Mouse (Mus musculus) liver, embryonic 14.5 days (tissue): Measurements from ENCODE around the gene Uqcc2. TPM values are rescaled to one million over a fixed set of nuclear protein-coding genes. Genes with fewer than 3 reads are reported as not detected.

Source experiments
- ATAC-seq: fragments of 200-750 bp; cut with Nextera tagmentation; 2 replicates; pipeline ENCODE4 v1.8.0; 2017; ENCODE audit warnings: moderate number of reproducible peaks, mild to moderate bottlenecking, moderate library complexity; ENCODE audit not compliant: insufficient read depth
- DNase-seq, 3 experiments: peaks; one replicate each; pipeline ENCODE4 v3.0.0-alpha.2; 2012 to 2013; ENCODE audit warnings: low read depth in 3 of 3, low spot score in 3 of 3
- H3K27ac ChIP-seq: fragments of 300-500 bp; sonication (generic); 2 replicates; pipeline ENCODE4 v1.5.1; 2014; ENCODE audit warnings: moderate library complexity, mild to moderate bottlenecking, control low read depth, inconsistent platforms
- H3K27me3 ChIP-seq: fragments of 300-500 bp; sonication (generic); 2 replicates; pipeline ENCODE4 v1.6.1; 2014; ENCODE audit warnings: mild to moderate bottlenecking, low read length, moderate library complexity; ENCODE audit not compliant: control insufficient read depth, insufficient read depth
- H3K36me3 ChIP-seq: fragments of 300-500 bp; sonication (generic); replicated peaks from 2 replicates; pipeline ENCODE4 v1.6.1; 2014; ENCODE audit warnings: low read depth; ENCODE audit not compliant: control insufficient read depth, insufficient read depth
- H3K4me1 ChIP-seq, 2 experiments: fragments of 200-500 bp in 1 of 2; fragments of 300-500 bp in 1 of 2; sonication (generic) in 1 of 2; replicated peaks; 2 replicates each; pipeline ENCODE4 v1.6.1; 2012 to 2014; ENCODE audit warnings: antibody characterized with exemption in 1 of 2, inconsistent platforms in 1 of 2, low read length in 1 of 2; ENCODE audit not compliant: control insufficient read depth in 2 of 2, insufficient read depth in 2 of 2
- H3K4me2 ChIP-seq: fragments of 300-500 bp; sonication (generic); 2 replicates; pipeline ENCODE4 v1.6.1; 2014; ENCODE audit warnings: low read depth, mild to moderate bottlenecking, control low read depth, moderate library complexity
- H3K4me3 ChIP-seq, 2 experiments: fragments of 200-500 bp in 1 of 2; fragments of 300-500 bp in 1 of 2; sonication (generic) in 1 of 2; 2 replicates each; pipeline ENCODE4 v1.5.1; 2012 to 2014; ENCODE audit warnings: low read depth in 2 of 2, low read length in 2 of 2, mild to moderate bottlenecking in 2 of 2, control low read depth in 1 of 2, inconsistent platforms in 1 of 2, moderate library complexity in 1 of 2; ENCODE audit not compliant: insufficient read depth in 1 of 2
- H3K9ac ChIP-seq: fragments of 300-500 bp; sonication (generic); replicated peaks from 2 replicates; pipeline ENCODE4 v1.6.1; 2014; ENCODE audit warnings: mild to moderate bottlenecking, control low read depth, moderate library complexity
- H3K9me3 ChIP-seq: fragments of 300-500 bp; sonication (generic); 2 replicates; pipeline ENCODE4 v1.6.1; 2016; ENCODE audit warnings: low read length, mixed read lengths; ENCODE audit not compliant: control insufficient read depth
- CTCF ChIP-seq: IDR thresholded peaks from 2 replicates; pipeline ENCODE4 v1.5.1; 2016; ENCODE audit warnings: antibody characterized with exemption, low read depth, control low read depth
- EP300 ChIP-seq: IDR thresholded peaks from 2 replicates; pipeline ENCODE4 v1.6.1; 2016; ENCODE audit warnings: antibody characterized with exemption, low read depth
- WGBS: fragments of 180-500 bp; shearing (Covaris S2); extraction: QIAGEN DNeasy Blood & Tissue Kit; methylation state at CpG from one replicate; pipeline ENCODE4 v1.1.7; 2014; ENCODE audit not compliant: insufficient replicate concordance; 5-methylcytosine and 5-hydroxymethylcytosine counted together
- polyA plus RNA-seq, 2 experiments: library from polyadenylated mRNA; depleted of rRNA in 1 of 2; stranded (reverse) in 1 of 2; unstranded in 1 of 2; fragments of >200 nt; fragmentation: Nextera tagmentation in 1 of 2; extraction: Ambion mirVana in 1 of 2; gene quantifications; 2 replicates each; pipeline versions ENCODE4 v1.2.1 to v1.2.3; 2012 to 2014

The Uqcc2 gene
- polyA plus RNA-seq, 2 experiments = 129 to 208 TPM

DNA sequence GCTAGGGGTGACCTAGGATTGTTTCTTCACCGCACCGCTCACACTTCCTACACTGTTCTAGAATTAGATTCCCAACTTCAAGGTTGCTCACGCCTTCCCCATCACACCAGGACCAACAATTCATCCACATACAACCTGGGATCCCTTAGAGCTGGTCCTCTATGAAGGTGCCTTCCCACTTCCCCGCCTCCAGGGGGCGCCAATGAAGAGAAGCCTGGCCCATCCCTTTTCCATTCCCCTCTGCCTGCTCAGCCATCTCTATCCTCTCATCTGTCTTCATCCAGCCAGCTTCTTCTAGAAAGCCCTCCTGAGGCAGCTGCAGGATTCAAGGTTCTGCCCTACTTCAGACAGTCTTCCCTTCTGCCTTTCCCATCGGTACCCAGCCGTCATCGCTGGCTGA, 17.7 kb upstream of the Uqcc2 start:
- WGBS = 64% methylated on average over 8 of the region's 8 CpGs

DNA sequence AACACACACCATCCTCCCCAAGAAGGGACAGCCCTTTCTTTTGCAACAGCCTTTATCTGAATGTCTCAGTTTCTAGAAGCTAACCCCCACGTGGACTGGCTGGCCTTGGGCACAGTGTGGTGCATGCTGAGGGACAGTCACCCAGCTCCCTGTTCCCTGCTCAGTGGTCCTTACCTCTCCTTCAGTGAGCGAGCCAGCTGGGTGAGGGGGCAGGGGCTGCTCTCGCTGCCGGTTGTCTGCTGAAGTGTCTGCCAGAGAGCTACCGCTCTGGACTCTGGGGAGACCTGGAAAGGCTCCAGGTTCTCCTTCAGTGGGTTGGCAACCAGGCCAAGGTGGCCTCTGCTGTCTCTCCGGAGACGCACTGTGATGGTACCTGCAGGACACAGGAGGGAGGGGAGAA, 17.2 kb upstream of the Uqcc2 start:
- no peak for DNase-seq

More for the DNA sequence above, 17.7 kb upstream of the Uqcc2 start:
- ATAC-seq = no peak
- peaks cover 27 to 40% of the 10 kb centered on the region in 2 experiments for H3K4me1 ChIP-seq
- TF ChIP-seq EP300 = no peak
- TF ChIP-seq CTCF = peak; percentile 94
- no peaks in the 10 kb centered on the region for H3K36me3 ChIP-seq
- peak; percentile 34 to 50 (median 41) for DNase-seq
- H3K9ac ChIP-seq = no peak overlapping the region
- H3K27me3 ChIP-seq = no peaks in the 10 kb centered on the region
- no peak overlapping the region for H3K27ac ChIP-seq
- H3K9me3 ChIP-seq = no peaks in the 10 kb centered on the region
- H3K4me3 ChIP-seq = no peak overlapping the region
- no peak overlapping the region for H3K4me2 ChIP-seq

DNA sequence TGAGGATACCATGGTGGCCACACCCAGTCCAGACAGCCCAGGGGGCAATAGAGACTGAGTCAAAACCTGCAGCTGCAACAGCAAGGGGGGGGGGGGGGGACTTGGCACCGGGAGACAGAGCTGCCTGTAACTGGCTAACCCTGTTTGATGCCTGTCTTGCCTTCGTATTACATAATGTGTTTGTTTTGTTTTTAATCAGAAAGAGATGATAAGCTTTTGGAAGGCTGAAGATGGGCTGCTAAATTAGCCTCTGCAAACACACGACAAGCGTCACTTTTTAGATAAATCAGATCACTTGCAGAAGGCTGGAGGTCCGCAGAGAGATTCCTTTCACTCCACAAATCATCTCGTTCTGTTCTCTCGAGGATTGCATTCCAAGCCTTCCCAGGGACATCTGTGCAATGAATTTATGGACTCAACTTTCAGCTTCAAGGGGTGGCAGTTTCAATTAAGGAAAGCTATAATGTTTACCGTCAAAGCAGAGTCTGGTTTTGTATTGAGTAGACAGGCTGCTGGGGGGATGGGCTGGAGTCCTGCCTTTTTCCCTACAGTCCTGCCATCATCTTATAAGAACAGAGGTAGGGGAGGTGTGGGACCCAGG, 12.7 kb upstream of the Uqcc2 start:
- Histone ChIP-seq H3K4me3 (no peak overlapping the region), H3K9ac (no peak overlapping the region), H3K9me3 (no peaks in the 10 kb centered on the region), H3K36me3 (no peaks in the 10 kb centered on the region), H3K27me3 (no peaks in the 10 kb centered on the region), H3K4me2 (no peak overlapping the region), H3K4me1 (peaks cover 0 to 6% of the 10 kb centered on the region in 2 experiments; a peak in 2 of 4 replicates), H3K27ac (no peak overlapping the region)
- TF ChIP-seq EP300 = no peak
- no peak for ATAC-seq
- 28% methylated on average over 8 of the region's 8 CpGs for WGBS
- DNase-seq = no peak

More for the DNA sequence above, 17.2 kb upstream of the Uqcc2 start:
- Histone ChIP-seq H3K9ac (no peak overlapping the region), H3K4me3 (no peak overlapping the region), H3K36me3 (no peaks in the 10 kb centered on the region), H3K4me2 (no peak overlapping the region), H3K9me3 (no peaks in the 10 kb centered on the region), H3K4me1 (peaks cover 27 to 40% of the 10 kb centered on the region in 2 experiments), H3K27me3 (no peaks in the 10 kb centered on the region), H3K27ac (no peak overlapping the region)
- 66% methylated on average over 7 of the region's 7 CpGs for WGBS
- no peak for ATAC-seq
- TF ChIP-seq CTCF (no peak), EP300 (no peak)

DNA sequence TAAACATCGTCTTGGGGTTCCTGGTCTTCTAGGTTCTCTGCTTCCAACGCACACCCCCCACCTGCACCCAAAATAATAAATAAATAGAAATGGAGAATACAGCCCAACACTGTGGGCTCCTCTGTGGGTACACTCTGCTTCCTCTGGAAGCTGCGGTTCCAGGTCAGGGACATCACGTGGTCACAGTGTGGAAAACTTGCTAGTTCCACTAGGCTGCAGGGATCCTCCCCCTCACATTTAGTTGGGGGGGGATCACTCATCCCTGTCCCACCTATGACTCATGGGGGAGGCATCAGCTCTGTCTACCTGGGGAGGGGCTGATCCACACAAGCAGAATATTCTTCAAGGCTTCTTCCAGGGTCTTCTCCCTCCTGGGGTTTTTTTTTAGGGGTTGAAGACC, 10.4 kb upstream of the Uqcc2 start:
- Histone ChIP-seq H3K4me1 (no peaks in the 10 kb centered on the region; a peak in 1 of 4 replicates), H3K9me3 (no peaks in the 10 kb centered on the region), H3K27ac (no peak overlapping the region), H3K4me3 (no peak overlapping the region), H3K4me2 (no peak overlapping the region), H3K36me3 (no peaks in the 10 kb centered on the region), H3K9ac (no peak overlapping the region), H3K27me3 (no peaks in the 10 kb centered on the region)
- ATAC-seq (no peak), DNase-seq (no peak)
- no peak for TF ChIP-seq EP300
- TF ChIP-seq CTCF = no peak
- 52% methylated on average over 4 of the region's 4 CpGs for WGBS

DNA sequence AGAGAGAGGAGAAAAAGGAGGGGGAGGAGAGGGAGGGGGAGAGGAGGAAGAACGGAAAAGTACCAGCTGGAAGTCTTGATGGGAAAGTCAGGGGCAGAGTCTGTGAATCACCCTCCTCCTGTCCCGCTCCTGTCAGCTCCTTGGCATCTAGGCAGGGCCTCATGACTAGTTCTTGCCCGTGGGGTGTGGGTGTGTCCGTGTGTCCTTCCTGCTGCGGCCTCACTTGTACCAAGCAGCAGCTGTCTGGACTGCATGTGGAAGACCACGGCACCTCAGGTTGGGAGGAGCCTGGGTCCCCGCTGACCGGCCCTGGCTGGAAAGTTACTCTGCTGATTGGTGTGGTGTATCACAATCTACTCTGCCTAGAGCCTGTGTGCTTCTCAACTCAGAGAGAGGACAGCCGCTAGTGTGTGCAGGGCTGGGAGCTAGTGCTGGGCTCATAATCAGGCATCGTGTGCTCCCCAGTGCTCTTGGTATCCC, 8.3 kb upstream of the Uqcc2 start:
- WGBS = 48% methylated on average over 10 of the region's 10 CpGs
- no peak overlapping the region for H3K9ac ChIP-seq
- DNase-seq (no peak), ATAC-seq (no peak)
- H3K9me3 ChIP-seq = no peaks in the 10 kb centered on the region
- no peaks in the 10 kb centered on the region; a peak in 1 of 4 replicates for H3K4me1 ChIP-seq
- no peak overlapping the region for H3K27ac ChIP-seq
- no peak overlapping the region for H3K4me2 ChIP-seq
- H3K36me3 ChIP-seq = no peaks in the 10 kb centered on the region
- H3K4me3 ChIP-seq = no peak overlapping the region
- no peaks in the 10 kb centered on the region for H3K27me3 ChIP-seq
- TF ChIP-seq CTCF (no peak), EP300 (no peak)
